Mouse (Mus musculus) splenic B cell, adult 2 months (primary cell): ENCODE data around the gene Tln2.

Experiments
- DNase-seq: peaks from one replicate; pipeline ENCODE4 v3.0.0-alpha.2; 2011; ENCODE audit warnings: low read depth, low spot score
- H3K27me3 ChIP-seq: 2 replicates; pipeline ENCODE4 v1.6.1; 2012; ENCODE audit warnings: mild to moderate bottlenecking, low read length, moderate library complexity, mixed read lengths; ENCODE audit not compliant: control insufficient read depth, poor library complexity, insufficient read depth, severe bottlenecking
- H3K36me3 ChIP-seq: 2 replicates; pipeline ENCODE4 v1.6.1; 2012; ENCODE audit warnings: mild to moderate bottlenecking, low read length, moderate library complexity, mixed read lengths; ENCODE audit not compliant: control insufficient read depth, poor library complexity, insufficient read depth, severe bottlenecking

Tln2 gene

GRCm38 (mm10) chr9:67273362-67273761, 286.1 kb downstream of the Tln2 start:
- H3K27me3 ChIP-seq: no peaks in the 10 kb centered on the region
- no peaks in the 10 kb centered on the region for H3K36me3 ChIP-seq
- DNase-seq: no peak

- H3K36me3 ChIP-seq: no peaks in the 10 kb centered on the region
- no peaks in the 10 kb centered on the region for H3K27me3 ChIP-seq
- DNase-seq: no peak
Observed at GRCm38 (mm10) chr9:67270734-67271133, 288.8 kb downstream of the Tln2 start.

- no peak for DNase-seq
- no peaks in the 10 kb centered on the region for H3K36me3 ChIP-seq
- no peaks in the 10 kb centered on the region for H3K27me3 ChIP-seq
Observed at GRCm38 (mm10) chr9:67270061-67270595, 289.4 kb downstream of the Tln2 start.

- no peak for DNase-seq
- Histone ChIP-seq H3K27me3 (no peaks in the 10 kb centered on the region), H3K36me3 (no peaks in the 10 kb centered on the region)
Observed at GRCm38 (mm10) chr9:67267276-67267990, 292.1 kb downstream of the Tln2 start.

- no peaks in the 10 kb centered on the region for H3K36me3 ChIP-seq
- no peak for DNase-seq
Observed at GRCm38 (mm10) chr9:67265513-67265912, 294.0 kb downstream of the Tln2 start.

GRCm38 (mm10) chr9:67264896-67265295, 294.6 kb downstream of the Tln2 start:
- no peak for DNase-seq
- Histone ChIP-seq H3K27me3 (no peaks in the 10 kb centered on the region), H3K36me3 (no peaks in the 10 kb centered on the region)

More at GRCm38 (mm10) chr9:67265513-67265912, 294.0 kb downstream of the Tln2 start:
- no peaks in the 10 kb centered on the region for H3K27me3 ChIP-seq

- no peaks in the 10 kb centered on the region for H3K36me3 ChIP-seq
- DNase-seq: no peak
- no peaks in the 10 kb centered on the region for H3K27me3 ChIP-seq
Observed at GRCm38 (mm10) chr9:67260835-67261599, 298.5 kb downstream of the Tln2 start.

- H3K27me3 ChIP-seq: no peaks in the 10 kb centered on the region
- DNase-seq: no peak
- H3K36me3 ChIP-seq: no peaks in the 10 kb centered on the region
Observed at GRCm38 (mm10) chr9:67250141-67250540, 309.4 kb downstream of the Tln2 start.

GRCm38 (mm10) chr9:67247365-67247950, 312.0 kb downstream of the Tln2 start:
- no peak for DNase-seq
- Histone ChIP-seq H3K27me3 (no peaks in the 10 kb centered on the region), H3K36me3 (no peaks in the 10 kb centered on the region)

- Histone ChIP-seq H3K36me3 (no peaks in the 10 kb centered on the region), H3K27me3 (no peaks in the 10 kb centered on the region)
- no peak for DNase-seq
Observed at GRCm38 (mm10) chr9:67245265-67245664, 314.2 kb downstream of the Tln2 start.

GRCm38 (mm10) chr9:67241683-67242082, 317.8 kb downstream of the Tln2 start:
- no peaks in the 10 kb centered on the region for H3K36me3 ChIP-seq
- DNase-seq: no peak
- no peaks in the 10 kb centered on the region for H3K27me3 ChIP-seq

- DNase-seq: no peak
- Histone ChIP-seq H3K27me3 (no peaks in the 10 kb centered on the region), H3K36me3 (no peaks in the 10 kb centered on the region)
Observed at GRCm38 (mm10) chr9:67240456-67240855, 319.0 kb downstream of the Tln2 start.

GRCm38 (mm10) chr9:67236987-67237386, 322.5 kb downstream of the Tln2 start:
- H3K27me3 ChIP-seq: no peaks in the 10 kb centered on the region
- no peaks in the 10 kb centered on the region for H3K36me3 ChIP-seq
- no peak for DNase-seq

GRCm38 (mm10) chr9:67235441-67236217, 323.9 kb downstream of the Tln2 start:
- no peaks in the 10 kb centered on the region for H3K36me3 ChIP-seq
- H3K27me3 ChIP-seq: no peaks in the 10 kb centered on the region
- no peak for DNase-seq
